Mouse (Mus musculus) myocyte (in vitro differentiated cells): ENCODE measurements around the gene Wdr62.

Source experiments
- CEBPB ChIP-seq: IDR thresholded peaks from 2 replicates; pipeline ENCODE4 v1.6.1; 2011; ENCODE audit warnings: mild to moderate bottlenecking, moderate library complexity; ENCODE audit not compliant: poor library complexity, insufficient read depth, severe bottlenecking
- E2F4 ChIP-seq: IDR thresholded peaks from one replicate; pipeline ENCODE4 v1.6.1; 2011; ENCODE audit warnings: mild to moderate bottlenecking, control low read depth, moderate library complexity; ENCODE audit not compliant: insufficient read depth
- MAX ChIP-seq: IDR thresholded peaks from one replicate; pipeline ENCODE4 v1.6.1; 2011; ENCODE audit warnings: low read depth, mild to moderate bottlenecking, control low read depth
- MYOG ChIP-seq, 3 experiments: IDR thresholded peaks; one replicate each; pipeline ENCODE4 v1.6.1; 2011; ENCODE audit warnings: control low read depth in 2 of 3, low read depth in 2 of 3, mild to moderate bottlenecking in 2 of 3; ENCODE audit not compliant: insufficient read length in 2 of 3, control insufficient read depth in 1 of 3, insufficient read depth in 1 of 3
- POLR2A ChIP-seq: IDR thresholded peaks from one replicate; pipeline ENCODE4 v1.6.1; 2011; ENCODE audit warnings: low read depth, mild to moderate bottlenecking, control low read depth, moderate library complexity; ENCODE audit not compliant: insufficient read length
- POLR2AphosphoS2 ChIP-seq: IDR thresholded peaks from one replicate; pipeline ENCODE4 v1.6.1; 2011; ENCODE audit warnings: low read depth, control low read depth; ENCODE audit not compliant: insufficient read length
- USF1 ChIP-seq: IDR thresholded peaks from one replicate; pipeline ENCODE4 v1.6.1; 2011; ENCODE audit warnings: low read depth, mild to moderate bottlenecking, control low read depth, moderate library complexity

DNA sequence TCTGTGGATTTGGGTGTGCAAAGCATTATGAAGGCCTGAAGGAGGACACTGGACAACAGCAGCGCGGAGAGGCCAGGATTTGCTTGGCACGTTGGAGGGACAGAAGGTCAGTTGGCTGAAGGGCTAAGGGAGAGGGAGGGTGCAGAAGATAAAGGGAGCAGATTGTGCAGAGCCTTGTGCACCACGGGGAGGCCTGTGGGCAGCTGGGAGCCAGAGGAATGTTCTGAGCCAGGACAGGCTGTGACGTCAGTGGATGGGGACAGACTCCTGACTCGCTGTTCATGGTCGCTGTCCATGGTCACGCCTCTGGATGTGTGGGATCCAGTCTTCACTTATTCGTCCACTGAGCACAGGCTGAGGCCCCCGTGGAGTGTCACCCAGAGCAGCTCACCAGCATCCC is 14.9 kb upstream of the Wdr62 start:
- peak in 1 of 3 experiments; percentile 13 for TF ChIP-seq MYOG (IDR thresholded peaks at IDR 0.05; ENCODE audit: control insufficient read depth in 1 of 3, insufficient read depth in 1 of 3, insufficient read length in 2 of 3, low read depth in 2 of 3)
- TF ChIP-seq E2F4, result no peak
- TF ChIP-seq POLR2A, result no peak
- no peak for TF ChIP-seq CEBPB
- no peak for TF ChIP-seq POLR2AphosphoS2
- TF ChIP-seq USF1, result no peak
- no peak for TF ChIP-seq MAX
